Mouse (Mus musculus) ES-Bruce4 (cell line): ENCODE data around the gene Supt20. TPM values are rescaled to one million over a fixed set of nuclear protein-coding genes. Genes with fewer than 3 reads are reported as not detected.
"Not testable (repeated sequence)": the region's sequence is repeated elsewhere in the genome, so short reads cannot be mapped to it uniquely, and the experiment has no call there.

Experiments used
- H3K27ac ChIP-seq: 2 replicates; pipeline ENCODE4 v1.5.1; 2012; ENCODE audit warnings: low read length, inconsistent platforms; ENCODE audit not compliant: insufficient read depth
- H3K27me3 ChIP-seq: 2 replicates; pipeline ENCODE4 v1.6.1; 2012; ENCODE audit warnings: mild to moderate bottlenecking, low read length, inconsistent platforms; ENCODE audit not compliant: control insufficient read depth, poor library complexity, insufficient read depth, severe bottlenecking
- H3K36me3 ChIP-seq: 2 replicates; pipeline ENCODE4 v1.6.1; 2012; ENCODE audit warnings: inconsistent platforms, mild to moderate bottlenecking, low read length, moderate library complexity; ENCODE audit not compliant: control insufficient read depth, poor library complexity, insufficient read depth, severe bottlenecking
- H3K4me1 ChIP-seq: one replicate; pipeline ENCODE4 v1.8.1; 2011; ENCODE audit warnings: low read length; ENCODE audit not compliant: control insufficient read depth, insufficient read depth
- H3K4me3 ChIP-seq: 2 replicates; pipeline ENCODE4 v1.5.1; 2011; ENCODE audit warnings: low read depth, mild to moderate bottlenecking, low read length
- H3K9ac ChIP-seq: 2 replicates; pipeline ENCODE4 v1.6.1; 2012; ENCODE audit warnings: low read depth, mild to moderate bottlenecking, inconsistent platforms; ENCODE audit not compliant: poor library complexity, severe bottlenecking
- H3K9me3 ChIP-seq: replicated peaks from 2 replicates; pipeline ENCODE4 v1.6.1; 2012; ENCODE audit warnings: mild to moderate bottlenecking, low read length, inconsistent platforms; ENCODE audit not compliant: control insufficient read depth, poor library complexity, insufficient read depth, severe bottlenecking
- CTCF ChIP-seq: IDR thresholded peaks from one replicate; pipeline ENCODE4 v1.8.1; 2011; ENCODE audit warnings: low read depth, low read length
- EP300 ChIP-seq: IDR thresholded peaks from 2 replicates; pipeline ENCODE4 v1.6.1; 2011; ENCODE audit warnings: low read depth, low read length; ENCODE audit not compliant: insufficient read depth
- POLR2A ChIP-seq: IDR thresholded peaks from one replicate; pipeline ENCODE4 v1.8.1; 2011; ENCODE audit warnings: low read length; ENCODE audit not compliant: insufficient read depth
- polyA plus RNA-seq: library from polyadenylated mRNA; stranded (reverse); fragments of >200 nt; gene quantifications from 2 replicates; pipeline ENCODE4 v1.2.4, GENCODE M21; 2011; ENCODE audit warnings: low read depth; ENCODE audit not compliant: missing spikeins, insufficient read depth, insufficient read length

Gene Supt20
- polyA plus RNA-seq, 1 experiment = 99.9 TPM

- H3K9me3 ChIP-seq, H3K4me1 ChIP-seq, H3K9ac ChIP-seq, H3K27me3 ChIP-seq, H3K36me3 ChIP-seq, H3K27ac ChIP-seq, H3K4me3 ChIP-seq: not testable (repeated sequence)
- peak; percentile 65 for TF ChIP-seq CTCF
Observed at GRCm38 (mm10) chr3:54765521-54765920, 72.9 kb downstream of the Supt20 start.

- no peak overlapping the region for H3K27ac ChIP-seq
- H3K9ac ChIP-seq = no peak overlapping the region
- no peaks in the 10 kb centered on the region for H3K27me3 ChIP-seq
- H3K4me1 ChIP-seq = no peaks in the 10 kb centered on the region
- TF ChIP-seq EP300 (no peak), CTCF (no peak), POLR2A (no peak)
- H3K4me3 ChIP-seq = no peak overlapping the region
- H3K36me3 ChIP-seq = no peaks in the 10 kb centered on the region
- H3K9me3 ChIP-seq = no peaks in the 10 kb centered on the region
Observed at GRCm38 (mm10) chr3:54766034-54766433, 73.4 kb downstream of the Supt20 start.

- Histone ChIP-seq H3K4me3 (no peak overlapping the region), H3K27ac (no peak overlapping the region), H3K9me3 (no peaks in the 10 kb centered on the region), H3K4me1 (no peaks in the 10 kb centered on the region), H3K36me3 (no peaks in the 10 kb centered on the region), H3K9ac (no peak overlapping the region), H3K27me3 (no peaks in the 10 kb centered on the region)
- TF ChIP-seq POLR2A (no peak), CTCF (no peak), EP300 (no peak)
Observed at GRCm38 (mm10) chr3:54766811-54767210, 74.2 kb downstream of the Supt20 start.

DNA sequence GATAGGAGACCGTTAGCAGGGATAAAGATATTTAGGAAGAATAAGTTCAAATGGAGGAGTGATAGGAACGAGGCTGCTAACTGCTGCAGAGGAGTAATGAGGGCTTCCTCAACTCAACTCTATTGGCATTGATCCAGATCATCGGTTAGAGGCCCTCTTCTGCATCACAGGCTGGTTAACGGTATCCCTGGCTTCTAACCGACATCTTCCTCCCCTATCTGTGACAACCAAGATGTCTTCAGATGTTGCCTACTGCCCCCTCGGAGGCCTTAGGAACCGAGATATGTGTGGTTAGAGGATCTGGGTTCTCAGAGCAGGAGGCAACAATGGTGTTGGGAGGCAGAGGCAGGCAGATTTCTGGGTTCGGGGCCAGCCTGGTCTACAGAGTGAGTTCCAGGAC is 76.0 kb downstream of the Supt20 start:
- Histone ChIP-seq H3K4me1 (no peaks in the 10 kb centered on the region), H3K27ac (no peak overlapping the region), H3K36me3 (no peaks in the 10 kb centered on the region), H3K9me3 (no peaks in the 10 kb centered on the region), H3K9ac (no peak overlapping the region), H3K27me3 (no peaks in the 10 kb centered on the region), H3K4me3 (no peak overlapping the region)
- TF ChIP-seq EP300 (no peak), CTCF (no peak), POLR2A (no peak)

- TF ChIP-seq CTCF (no peak), POLR2A (no peak), EP300 (no peak)
- Histone ChIP-seq H3K36me3 (no peaks in the 10 kb centered on the region), H3K9me3 (0 out of 2 replicates have a peak, but pooled peaks cover 4% of the 10 kb centered on the region), H3K9ac (no peak overlapping the region), H3K4me1 (no peaks in the 10 kb centered on the region), H3K4me3 (no peak overlapping the region), H3K27me3 (no peaks in the 10 kb centered on the region), H3K27ac (no peak overlapping the region)
Observed at GRCm38 (mm10) chr3:54769349-54770275, 77.0 kb downstream of the Supt20 start.

DNA sequence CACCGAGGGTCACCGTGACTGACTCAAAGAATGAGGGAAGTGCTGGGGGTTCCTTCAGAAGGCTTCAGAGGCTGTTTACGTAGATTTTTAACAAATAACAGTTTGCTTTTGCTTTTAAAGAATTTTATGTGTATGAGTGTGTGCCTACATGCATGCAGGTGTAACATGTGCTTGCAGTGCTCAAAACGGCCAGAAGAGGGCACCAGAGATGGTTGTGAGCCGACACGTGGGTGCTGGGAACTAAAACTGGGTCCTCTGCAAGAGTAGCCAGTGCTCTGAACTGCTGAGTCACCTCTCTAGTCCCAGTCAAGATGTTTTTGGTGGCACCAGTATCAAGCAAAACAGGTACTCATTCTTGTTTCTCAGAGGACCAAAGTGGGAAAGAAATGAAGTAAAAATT is 81.0 kb downstream of the Supt20 start:
- H3K4me1 ChIP-seq = no peaks in the 10 kb centered on the region
- no peaks in the 10 kb centered on the region for H3K36me3 ChIP-seq
- TF ChIP-seq CTCF = peak; percentile 47
- TF ChIP-seq POLR2A = no peak
- H3K9ac ChIP-seq = no peak overlapping the region
- no peak overlapping the region for H3K4me3 ChIP-seq
- no peak overlapping the region for H3K27ac ChIP-seq
- 0 out of 2 replicates have a peak, but pooled peaks cover 4% of the 10 kb centered on the region for H3K9me3 ChIP-seq
- H3K27me3 ChIP-seq = no peaks in the 10 kb centered on the region
